Mouse (Mus musculus) liver, adult 2 months (tissue): Measurements from ENCODE around the gene Zfp605. TPM values are rescaled to one million over a fixed set of nuclear protein-coding genes. Genes with fewer than 3 reads are reported as not detected.

Experiments
- DNase-seq: peaks from one replicate; pipeline ENCODE4 v3.0.0-alpha.2; 2011; ENCODE audit warnings: low read depth, low spot score; ENCODE audit errors: extremely low read depth
- H3K27ac ChIP-seq: fragments of 200-500 bp; replicated peaks from 2 replicates; pipeline ENCODE4 v1.5.1; 2012; ENCODE audit warnings: low read depth, mild to moderate bottlenecking, control low read depth, inconsistent platforms, low read length; ENCODE audit not compliant: insufficient read depth
- H3K27me3 ChIP-seq: fragments of 200-500 bp; 2 replicates; pipeline ENCODE4 v1.6.1; 2012; ENCODE audit warnings: mild to moderate bottlenecking, moderate library complexity, low read length, inconsistent platforms; ENCODE audit not compliant: control insufficient read depth, insufficient read depth
- H3K36me3 ChIP-seq: fragments of 200-500 bp; 2 replicates; pipeline ENCODE4 v1.6.1; 2012; ENCODE audit warnings: low read length, inconsistent platforms; ENCODE audit not compliant: control insufficient read depth, insufficient read depth
- H3K4me1 ChIP-seq: fragments of 200-500 bp; 2 replicates; pipeline ENCODE4 v1.6.1; 2011; ENCODE audit warnings: low read length; ENCODE audit not compliant: control insufficient read depth, insufficient read depth
- H3K4me3 ChIP-seq: fragments of 200-500 bp; 2 replicates; pipeline ENCODE4 v1.5.1; 2011; ENCODE audit warnings: low read depth, mild to moderate bottlenecking, control low read depth, low read length, moderate library complexity; ENCODE audit not compliant: insufficient read depth
- H3K79me2 ChIP-seq: fragments of 200-500 bp; 2 replicates; pipeline ENCODE4 v1.6.1; 2012; ENCODE audit warnings: inconsistent platforms, mild to moderate bottlenecking, low read length, moderate library complexity; ENCODE audit not compliant: control insufficient read depth, insufficient read depth
- H3K9ac ChIP-seq: fragments of 200-500 bp; 2 replicates; pipeline ENCODE4 v1.6.1; 2012; ENCODE audit warnings: low read depth, mild to moderate bottlenecking, control low read depth, inconsistent platforms, low read length
- CTCF ChIP-seq: fragments of 200-500 bp; IDR thresholded peaks from 2 replicates; pipeline ENCODE4 v1.5.1; 2011; ENCODE audit warnings: low read depth, low read length, control low read depth
- POLR2A ChIP-seq: fragments of 200-500 bp; IDR thresholded peaks from 2 replicates; pipeline ENCODE4 v1.6.1; 2011; ENCODE audit warnings: low read length, control low read depth; ENCODE audit not compliant: insufficient read depth; ENCODE audit errors: extremely low read depth
- WGBS: fragments of 180-500 bp; shearing (Covaris S2); methylation state at CpG from one replicate; pipeline ENCODE4 v1.1.7; 2018; 5-methylcytosine and 5-hydroxymethylcytosine counted together
- polyA plus RNA-seq: library from polyadenylated mRNA; depleted of rRNA; stranded (reverse); fragments of >200 nt; gene quantifications from 2 replicates; pipeline ENCODE4 v1.2.3, GENCODE M21; 2012
- total RNA-seq: library from RNA; depleted of rRNA; stranded (reverse); fragments of >200 nt; gene quantifications from 2 replicates; pipeline ENCODE4 v1.2.3, GENCODE M21; 2014

Gene Zfp605
- total and polyA plus RNA-seq, 2 experiments = 0.32 to 2.6 TPM

DNA sequence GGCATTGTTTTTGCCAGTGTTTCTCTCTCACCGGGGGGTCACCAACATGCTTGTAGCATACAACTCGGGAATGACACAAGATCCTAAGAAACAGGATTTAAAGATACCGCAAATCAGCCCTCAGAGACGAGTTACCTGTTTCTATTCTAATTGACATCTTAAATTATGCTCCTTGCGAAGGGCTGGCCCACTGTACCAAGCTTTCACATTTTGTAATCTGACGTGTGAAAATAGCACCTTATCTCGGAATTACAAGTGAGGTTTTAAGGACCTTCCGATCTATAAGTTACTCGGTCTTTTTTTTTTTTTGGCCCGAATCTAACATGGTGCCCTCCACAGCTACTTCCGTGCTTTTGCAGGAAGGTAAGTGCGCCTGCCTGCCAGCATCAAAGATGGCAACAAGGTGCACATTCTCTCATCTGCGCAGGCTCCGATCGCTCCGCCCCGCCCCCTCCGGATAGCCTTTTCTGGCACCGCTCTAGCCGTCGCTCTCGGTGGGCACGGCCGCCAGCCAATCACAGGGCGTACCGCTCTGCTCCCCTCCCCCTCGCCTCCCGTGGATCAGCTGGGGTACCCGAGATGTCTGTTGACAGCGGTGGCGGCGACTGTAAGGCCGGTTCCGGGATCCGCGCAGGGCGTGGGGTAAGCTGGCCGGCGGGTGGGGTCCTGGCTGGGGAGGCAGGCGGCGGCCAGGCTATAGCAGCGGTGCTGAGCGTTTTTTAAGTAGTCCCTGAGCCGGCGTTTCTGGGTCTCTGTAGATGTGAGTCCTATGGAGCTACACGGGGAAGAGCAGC lies 25.6 kb downstream of the Zfp605 start, which contains the start of gene Chfr:
TSS of gene Chfr (plus strand) at position 550 of the 794 bp plus-strand sequence.
- H3K27me3 ChIP-seq = no peaks in the 10 kb centered on the region
- H3K9ac ChIP-seq = peak within 1 kb of the TSS; percentile 77
- H3K79me2 ChIP-seq = no peaks in the 10 kb centered on the region; the same call in 1 of the 2 replicates
- H3K4me3 ChIP-seq = peak within 1 kb of the TSS; percentile 80
- peaks cover 2% of the 10 kb centered on the region; the same call in 1 of the 2 replicates for H3K4me1 ChIP-seq
- peak within 1 kb of the TSS; percentile 11; the same call in 1 of the 2 replicates for H3K27ac ChIP-seq
- peak; percentile 89 for DNase-seq
- H3K36me3 ChIP-seq = peaks cover 10% of the 10 kb centered on the region; the same call in 1 of the 2 replicates
- WGBS = 3% methylated on average over 46 of the region's 46 CpGs
- TF ChIP-seq POLR2A (no peak; the same call in 1 of the 2 replicates), CTCF (no peak)

DNA sequence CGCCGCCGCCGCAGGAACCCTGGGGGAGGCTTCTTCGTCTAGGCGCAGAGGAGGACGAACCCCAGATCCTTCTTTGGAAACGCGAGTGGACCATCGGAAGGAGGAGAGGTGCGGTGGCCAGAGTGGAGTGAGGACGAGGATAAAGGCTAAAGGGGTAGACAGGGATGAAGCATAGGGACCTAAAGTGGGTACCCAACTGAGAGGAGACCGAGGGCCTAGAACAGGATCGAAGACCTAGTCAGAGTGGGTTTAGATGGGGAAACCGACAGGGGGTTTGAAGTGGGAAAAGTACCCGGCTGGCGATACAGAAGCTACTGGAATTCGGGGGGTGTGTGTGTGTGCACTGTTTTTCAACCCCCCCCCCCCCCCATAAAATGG lies 26.2 kb downstream of the Zfp605 start:
- H3K27ac ChIP-seq = peak overlapping the region; percentile 11; the same call in 1 of the 2 replicates
- no peak for DNase-seq
- no peaks in the 10 kb centered on the region; the same call in 1 of the 2 replicates for H3K79me2 ChIP-seq
- peaks cover 2% of the 10 kb centered on the region; the same call in 1 of the 2 replicates for H3K4me1 ChIP-seq
- peak overlapping the region; percentile 77 for H3K9ac ChIP-seq
- TF ChIP-seq POLR2A (no peak), CTCF (no peak)
- H3K36me3 ChIP-seq = peaks cover 11% of the 10 kb centered on the region
- peak overlapping the region; percentile 80 for H3K4me3 ChIP-seq
- H3K27me3 ChIP-seq = no peaks in the 10 kb centered on the region
- WGBS = 3% methylated on average over 18 of the region's 18 CpGs

DNA sequence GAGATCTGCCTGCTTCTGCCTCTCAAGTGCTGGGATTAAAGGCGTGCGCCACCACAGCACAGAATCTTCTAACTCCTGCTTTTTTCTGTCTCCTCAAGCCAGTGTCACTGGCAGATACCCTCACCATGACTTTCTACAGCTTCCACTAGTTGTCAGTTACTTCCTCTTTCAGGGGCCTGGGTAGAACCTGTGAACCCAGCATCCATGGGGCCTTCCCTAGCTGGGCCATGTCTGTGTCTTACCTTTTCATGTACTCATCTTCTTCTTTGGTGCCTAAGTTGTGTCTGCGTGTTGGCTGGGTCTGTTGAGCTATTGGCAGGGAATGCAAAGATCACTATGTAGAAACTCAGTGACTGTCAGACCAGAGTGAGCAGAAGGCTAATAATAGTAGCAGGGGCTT lies 27.9 kb downstream of the Zfp605 start:
- Histone ChIP-seq H3K9ac (no peak overlapping the region), H3K27me3 (no peaks in the 10 kb centered on the region), H3K4me3 (no peak overlapping the region), H3K79me2 (no peaks in the 10 kb centered on the region; the same call in 1 of the 2 replicates), H3K36me3 (peaks cover 16% of the 10 kb centered on the region), H3K27ac (no peak overlapping the region), H3K4me1 (peaks cover 2% of the 10 kb centered on the region; the same call in 1 of the 2 replicates)
- no peak for DNase-seq
- TF ChIP-seq POLR2A = no peak
- TF ChIP-seq CTCF = no peak
- 96% methylated on average over 3 of the region's 3 CpGs for WGBS

GRCm38 (mm10) chr5:110139325-110139724 lies 29.4 kb downstream of the Zfp605 start:
- Histone ChIP-seq H3K27me3 (no peaks in the 10 kb centered on the region), H3K79me2 (no peaks in the 10 kb centered on the region; the same call in 1 of the 2 replicates), H3K4me1 (peaks cover 2% of the 10 kb centered on the region; the same call in 1 of the 2 replicates), H3K4me3 (no peak overlapping the region), H3K36me3 (peaks cover 22% of the 10 kb centered on the region), H3K9ac (no peak overlapping the region), H3K27ac (no peak overlapping the region)
- no peak for DNase-seq
- WGBS = 94% methylated on average over 3 of the region's 3 CpGs
- no peak for TF ChIP-seq CTCF
- TF ChIP-seq POLR2A = no peak

DNA sequence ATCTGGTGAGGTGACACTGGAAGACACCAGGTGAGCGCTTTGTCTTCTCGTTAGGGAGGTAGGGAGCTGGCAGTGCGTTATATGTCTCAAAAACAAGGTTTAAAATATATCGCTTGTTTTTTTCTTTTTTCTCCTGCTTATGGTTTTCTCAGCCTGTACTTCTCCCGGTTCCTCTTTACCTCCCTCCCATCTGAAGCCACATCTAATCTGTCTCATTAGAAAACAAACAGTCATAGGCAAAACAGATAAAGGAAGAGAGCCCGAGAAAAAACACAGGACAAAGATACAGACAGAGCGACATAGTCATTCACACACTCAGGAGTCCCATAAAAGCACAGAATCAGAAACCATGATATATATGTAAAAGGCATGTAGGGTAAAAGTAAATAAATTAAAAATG lies 30.5 kb downstream of the Zfp605 start:
- Histone ChIP-seq H3K27ac (no peak overlapping the region), H3K4me1 (no peaks in the 10 kb centered on the region), H3K4me3 (no peak overlapping the region), H3K79me2 (no peaks in the 10 kb centered on the region; the same call in 1 of the 2 replicates), H3K27me3 (no peaks in the 10 kb centered on the region), H3K36me3 (peaks cover 28% of the 10 kb centered on the region), H3K9ac (no peak overlapping the region)
- 94% methylated on average over 7 of the region's 7 CpGs for WGBS
- no peak for TF ChIP-seq POLR2A
- no peak for TF ChIP-seq CTCF
- no peak for DNase-seq
